ENCODE assay signal across 14 mouse cellular contexts in genomic region chr6:47888812-47889383, GRCm38 (mm10).
"Had no signal": no experiment of that assay in that cellular context is flagged by ENCODE, and none has a peak within 500 bp of the region (broad histone marks: within the 10 kb centered on the region; RNA-seq: fewer than 3 reads in every experiment).

No protein-coding gene starts in this region.

- H3K9ac ChIP-seq: liver, embryonic 13.5 days; liver, postnatal 0 days; lung, embryonic 15.5 days; midbrain, embryonic 15.5 days had no signal

- DNase-seq: kidney, postnatal 10 days; kidney, postnatal 4 days; liver, embryonic 13.5 days; liver, postnatal 0 days; right cerebral cortex, adult 18-20 months; right cerebral cortex, postnatal 25 days; thymus, postnatal 4 days had no signal

- H3K27ac ChIP-seq: layer of hippocampus, adult 2 months; limb, embryonic 10.5 days; liver, embryonic 13.5 days; lung, embryonic 15.5 days; midbrain, embryonic 15.5 days had no signal

- H3K27me3 ChIP-seq: liver, embryonic 13.5 days; lung, embryonic 15.5 days; megakaryocyte, embryonic 14.5 days; midbrain, embryonic 15.5 days had no signal

- H3K4me2 ChIP-seq: liver, embryonic 13.5 days; lung, embryonic 15.5 days; midbrain, embryonic 11.5 days; midbrain, embryonic 15.5 days had no signal

- ATAC-seq: intestine, postnatal 0 days; liver, postnatal 0 days; midbrain, embryonic 15.5 days had no signal

- H3K4me3 ChIP-seq: layer of hippocampus, adult 2 months; limb, embryonic 10.5 days; liver, embryonic 13.5 days; lung, embryonic 15.5 days; megakaryocyte, embryonic 14.5 days; midbrain, embryonic 15.5 days had no signal

- H3K4me1 ChIP-seq: limb, embryonic 10.5 days; liver, embryonic 13.5 days; lung, embryonic 15.5 days; midbrain, embryonic 15.5 days had no signal

- H3K9me3 ChIP-seq: limb, embryonic 10.5 days; liver, embryonic 13.5 days; lung, embryonic 15.5 days; megakaryocyte, embryonic 14.5 days; midbrain, embryonic 15.5 days had no signal
